Mouse (Mus musculus) layer of hippocampus, postnatal 10 days (tissue): Measurements from ENCODE around the gene Zfp462. TPM values are rescaled to one million over a fixed set of nuclear protein-coding genes. Genes with fewer than 3 reads are reported as not detected.

Source experiments
- DNase-seq, 2 experiments: peaks; one replicate each; pipeline ENCODE4 v3.0.0; 2021; ENCODE audit warnings: low spot score in 2 of 2
- total RNA-seq, 2 experiments: library from RNA; stranded (reverse); gene quantifications; 2 replicates each; pipeline ENCODE4 v1.2.3; 2021

Zfp462 gene
- total RNA-seq, 2 experiments from 2014 or later, result 60.9 to 68.6 TPM

GRCm38 (mm10) chr4:54950136-54950535 is 5.3 kb downstream of the Zfp462 start:
- DNase-seq, result no peak

- DNase-seq, result no peak
These were observed 6.0 kb downstream of the Zfp462 start for GRCm38 (mm10) chr4:54950866-54951265.

- no peak for DNase-seq
These were observed 9.0 kb downstream of the Zfp462 start for GRCm38 (mm10) chr4:54953657-54954395.

- DNase-seq, result no peak
These were observed 9.6 kb downstream of the Zfp462 start for GRCm38 (mm10) chr4:54954455-54954854.

- no peak for DNase-seq
These were observed 15.9 kb downstream of the Zfp462 start for GRCm38 (mm10) chr4:54960776-54961175.

- no peak for DNase-seq
These were observed 17.3 kb downstream of the Zfp462 start for GRCm38 (mm10) chr4:54962141-54962540.

GRCm38 (mm10) chr4:54963551-54963950 is 18.7 kb downstream of the Zfp462 start:
- no peak for DNase-seq

GRCm38 (mm10) chr4:54965169-54965695 is 20.4 kb downstream of the Zfp462 start:
- DNase-seq, result no peak

GRCm38 (mm10) chr4:54966161-54966806 is 21.4 kb downstream of the Zfp462 start:
- DNase-seq, result no peak

GRCm38 (mm10) chr4:54967166-54967565 is 22.3 kb downstream of the Zfp462 start:
- no peak for DNase-seq

GRCm38 (mm10) chr4:54967721-54968120 is 22.9 kb downstream of the Zfp462 start:
- DNase-seq, result no peak

- no peak for DNase-seq
These were observed 24.9 kb downstream of the Zfp462 start for GRCm38 (mm10) chr4:54969671-54970295.

- DNase-seq, result no peak
These were observed 26.5 kb downstream of the Zfp462 start for GRCm38 (mm10) chr4:54971386-54971785.

GRCm38 (mm10) chr4:54972096-54972495 is 27.2 kb downstream of the Zfp462 start:
- no peak for DNase-seq

- DNase-seq, result no peak
These were observed 28.1 kb downstream of the Zfp462 start for GRCm38 (mm10) chr4:54972827-54973560.

GRCm38 (mm10) chr4:54979771-54980472 is 35.1 kb downstream of the Zfp462 start:
- no peak for DNase-seq

GRCm38 (mm10) chr4:54984502-54984901 is 39.7 kb downstream of the Zfp462 start:
- no peak for DNase-seq

- DNase-seq, result no peak
These were observed 41.8 kb downstream of the Zfp462 start for GRCm38 (mm10) chr4:54986671-54987070.

- no peak for DNase-seq
These were observed 42.4 kb downstream of the Zfp462 start for GRCm38 (mm10) chr4:54987256-54987655.

GRCm38 (mm10) chr4:54987926-54988325 is 43.1 kb downstream of the Zfp462 start:
- no peak for DNase-seq

- DNase-seq, result no peak
These were observed 47.1 kb downstream of the Zfp462 start for GRCm38 (mm10) chr4:54991973-54992372.
